Comparison of ENCODE assay signal across 12 mouse cellular contexts in the genomic region with DNA sequence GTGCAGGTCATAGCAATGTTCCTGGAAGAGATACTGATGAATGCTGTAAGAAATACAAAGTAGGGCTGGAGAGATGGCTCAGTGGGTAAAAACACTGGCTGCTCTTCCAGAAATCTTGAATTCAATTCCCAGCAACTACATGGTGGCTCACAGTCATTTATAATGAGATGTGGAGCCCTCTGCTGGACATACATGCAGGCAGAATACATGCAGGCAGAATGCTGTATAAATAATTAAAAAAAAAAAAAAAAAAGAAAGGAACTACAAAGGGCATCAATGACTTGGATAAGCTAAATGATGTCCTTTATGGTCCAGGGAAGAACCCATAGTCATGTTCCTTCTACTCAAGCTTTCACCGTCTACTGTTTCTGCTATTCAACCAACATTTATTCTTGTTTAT. TPM values are rescaled to one million over a fixed set of nuclear protein-coding genes. Genes with fewer than 3 reads are reported as not detected.
DNase-seq lines count a peak whose midpoint lies in the region; ATAC-seq lines count a peak whose summit lies in the region.
"Had no signal": no experiment of that assay in that cellular context is flagged by ENCODE, and none has a peak within 500 bp of the region (broad histone marks: within the 10 kb centered on the region; RNA-seq: fewer than 3 reads in every experiment).

No protein-coding gene starts in this region.

- 0 out of 2 replicates have a peak, but pooled peaks have one; percentile 34 for ATAC-seq in frontal cortex, adult (ENCODE audit: low TSS enrichment)
- ATAC-seq in midbrain, embryonic 14.5 days (ENCODE audit: low FRiP score, low TSS enrichment) = no peak
- ATAC-seq in midbrain, embryonic 15.5 days (replicated peaks) = no peak
- ATAC-seq in kidney, embryonic 16.5 days (ENCODE audit: low FRiP score, low TSS enrichment) = no peak

- no peak overlapping the region for H3K4me2 ChIP-seq in midbrain, embryonic 14.5 days (ENCODE audit: low read length)
- H3K4me2 ChIP-seq in midbrain, embryonic 15.5 days = no peak overlapping the region
- no peak overlapping the region for H3K4me2 ChIP-seq in kidney, embryonic 16.5 days (replicated peaks; ENCODE audit: low read depth, low read length)
- H3K4me2 ChIP-seq: hindbrain, embryonic 13.5 days had no signal

- no peaks in the 10 kb centered on the region for H3K27me3 ChIP-seq in midbrain, embryonic 14.5 days (ENCODE audit: control insufficient read depth, insufficient read depth, low read length)
- no peaks in the 10 kb centered on the region for H3K27me3 ChIP-seq in midbrain, embryonic 15.5 days (replicated peaks)
- H3K27me3 ChIP-seq in kidney, embryonic 16.5 days (ENCODE audit: insufficient read depth, low read length) = no peaks in the 10 kb centered on the region
- H3K27me3 ChIP-seq: hindbrain, embryonic 13.5 days had no signal

- peaks cover 34% of the 10 kb centered on the region for H3K36me3 ChIP-seq in midbrain, embryonic 14.5 days (ENCODE audit: control insufficient read depth, insufficient read depth, low read length)
- peaks cover 12% of the 10 kb centered on the region; the same call in 1 of the 2 replicates for H3K36me3 ChIP-seq in midbrain, embryonic 15.5 days (replicated peaks)
- H3K36me3 ChIP-seq in kidney, embryonic 16.5 days (ENCODE audit: insufficient read depth, low read length) = peaks cover 16% of the 10 kb centered on the region

- no peak overlapping the region for H3K27ac ChIP-seq in midbrain, embryonic 14.5 days (replicated peaks; ENCODE audit: low read depth, low read length)
- H3K27ac ChIP-seq in midbrain, embryonic 15.5 days = no peak overlapping the region
- no peak overlapping the region for H3K27ac ChIP-seq in kidney, embryonic 16.5 days (ENCODE audit: low read length)
- H3K27ac ChIP-seq: hindbrain, embryonic 13.5 days had no signal

- H3K4me1 ChIP-seq in midbrain, embryonic 14.5 days (ENCODE audit: control insufficient read depth, insufficient read depth, low read length) = no peaks in the 10 kb centered on the region
- H3K4me1 ChIP-seq in midbrain, embryonic 15.5 days = no peaks in the 10 kb centered on the region
- no peaks in the 10 kb centered on the region for H3K4me1 ChIP-seq in kidney, embryonic 16.5 days (ENCODE audit: insufficient read depth, low read length)
- H3K4me1 ChIP-seq: hindbrain, embryonic 13.5 days had no signal

- no peak for DNase-seq in frontal cortex, postnatal 14 days (ENCODE audit: low spot score in 2 of 2)
- DNase-seq in midbrain, embryonic 14.5 days = peak; percentile 48
- DNase-seq in ZHBTc4 (ENCODE audit: low read depth, low spot score) = peak; percentile 50
- peak; percentile 35 for DNase-seq in naive thymus-derived CD4-positive, alpha-beta T cell, adult 2 months (ENCODE audit: low read depth)
- no peak for DNase-seq in cerebellum, adult 9-10 months
- DNase-seq: gastrocnemius, postnatal 36 days; layer of hippocampus, postnatal 36 days; right cerebral cortex, postnatal 4 days had no signal

- no peak overlapping the region for H3K4me3 ChIP-seq in midbrain, embryonic 14.5 days (replicated peaks; ENCODE audit: low read depth, low read length)
- no peak overlapping the region for H3K4me3 ChIP-seq in midbrain, embryonic 15.5 days
- H3K4me3 ChIP-seq in kidney, embryonic 16.5 days (ENCODE audit: low read length) = no peak overlapping the region
- H3K4me3 ChIP-seq: hindbrain, embryonic 13.5 days had no signal

- no peaks in the 10 kb centered on the region for H3K9me3 ChIP-seq in midbrain, embryonic 14.5 days (ENCODE audit: control insufficient read depth, low read length)
- no peaks in the 10 kb centered on the region for H3K9me3 ChIP-seq in midbrain, embryonic 15.5 days
- no peaks in the 10 kb centered on the region for H3K9me3 ChIP-seq in kidney, embryonic 16.5 days (ENCODE audit: low read length)
- H3K9me3 ChIP-seq: hindbrain, embryonic 13.5 days had no signal

- no peak overlapping the region for H3K9ac ChIP-seq in midbrain, embryonic 14.5 days (replicated peaks; ENCODE audit: low read length)
- H3K9ac ChIP-seq in midbrain, embryonic 15.5 days = no peak overlapping the region
- H3K9ac ChIP-seq in kidney, embryonic 16.5 days (replicated peaks; ENCODE audit: low read length) = no peak overlapping the region
- H3K9ac ChIP-seq: hindbrain, embryonic 13.5 days had no signal

- 96% methylated on average over 1 of the region's 1 CpGs for WGBS in midbrain, embryonic 14.5 days
- WGBS in midbrain, embryonic 15.5 days = 100% methylated on average over 1 of the region's 1 CpGs
- 97% methylated on average over 1 of the region's 1 CpGs for WGBS in kidney, embryonic 16.5 days

RNA-seq across cellular contexts. Expression of gene Dzip3, which starts 20.4 kb away (rescaled TPM):
- polyA plus RNA-seq in midbrain, embryonic 14.5 days (2014; fragmentation: Nextera tagmentation; extraction: Ambion mirVana) = 69.3 and 80.9 TPM in 2 replicates
- 52.9 and 57.5 TPM in 2 replicates for polyA plus RNA-seq in midbrain, embryonic 15.5 days (2015; fragmentation: Nextera tagmentation; extraction: Ambion mirVana)
- 25.0 and 28.2 TPM in 2 replicates for polyA plus RNA-seq in kidney, embryonic 16.5 days (2015; fragmentation: Nextera tagmentation; extraction: Ambion mirVana)

RNA-seq across cellular contexts. Expression of gene Cip2a, which starts 20.4 kb away (rescaled TPM):
- polyA plus RNA-seq in midbrain, embryonic 14.5 days (2014; fragmentation: Nextera tagmentation; extraction: Ambion mirVana) = 6.7 and 10.9 TPM in 2 replicates
- 6.0 and 6.5 TPM in 2 replicates for polyA plus RNA-seq in midbrain, embryonic 15.5 days (2015; fragmentation: Nextera tagmentation; extraction: Ambion mirVana)
- polyA plus RNA-seq in kidney, embryonic 16.5 days (2015; fragmentation: Nextera tagmentation; extraction: Ambion mirVana) = 24.7 and 28.2 TPM in 2 replicates

Comparison
In these comparisons a context has a peak if more than half of its experiments do, and no peak if none do; other contexts are left out.
1. DNase-seq: peak in midbrain, embryonic 14.5 days (single experiment), ZHBTc4 (single experiment) and naive thymus-derived CD4-positive, alpha-beta T cell, adult 2 months (single experiment); none in frontal cortex, postnatal 14 days (0 of 2) and cerebellum, adult 9-10 months (single experiment).